Comparison of ENCODE assay signal across 19 mouse cellular contexts in the genomic region with DNA sequence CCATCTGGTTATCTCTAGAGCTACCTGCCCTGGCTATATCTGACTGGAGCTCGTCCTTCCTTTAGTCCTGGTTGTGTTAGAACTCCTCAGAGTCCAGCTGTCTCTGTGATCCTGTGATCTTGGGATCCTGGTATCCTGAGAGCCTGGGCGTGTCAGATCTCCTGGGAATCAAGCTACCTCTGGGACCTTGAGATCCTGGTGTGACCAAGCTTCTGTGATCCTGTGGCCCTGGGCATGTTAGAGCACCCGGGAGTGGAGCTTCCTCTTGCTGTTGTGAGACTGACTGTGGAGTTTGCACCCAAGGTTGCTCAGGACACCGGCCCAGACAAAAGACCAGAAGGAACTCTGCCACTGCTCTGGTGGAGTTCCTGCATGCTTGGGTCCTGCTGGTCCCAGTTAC.
"Had no signal": no experiment of that assay in that cellular context is flagged by ENCODE, and none has a peak within 500 bp of the region (broad histone marks: within the 10 kb centered on the region; RNA-seq: fewer than 3 reads in every experiment).

No protein-coding gene starts in this region.

- H3K4me2 ChIP-seq: lung, embryonic 14.5 days; midbrain, embryonic 12.5 days; neural tube, embryonic 12.5 days had no signal

- DNase-seq: lung, adult 18-20 months; lung, embryonic 14.5 days; lung, postnatal 10 days; lung, postnatal 4 days; midbrain, embryonic 14.5 days; retina, postnatal 1 day; right cerebral cortex, adult 18-20 months; right cerebral cortex, postnatal 25 days; right cerebral cortex, postnatal 4 days; spleen, adult 18-20 months; thymus, adult 18-20 months; thymus, postnatal 14 days; thymus, postnatal 36 days had no signal

- H3K36me3 ChIP-seq: midbrain, embryonic 10.5 days; midbrain, embryonic 12.5 days; neural tube, embryonic 12.5 days had no signal

- H3K4me3 ChIP-seq: midbrain, embryonic 10.5 days; midbrain, embryonic 12.5 days; myocyte; neural tube, embryonic 12.5 days had no signal

- H3K9me3 ChIP-seq: midbrain, embryonic 10.5 days; midbrain, embryonic 12.5 days; neural tube, embryonic 12.5 days had no signal

- ATAC-seq: midbrain, embryonic 16.5 days had no signal

- H3K9ac ChIP-seq: liver, embryonic 14.5 days; lung, embryonic 14.5 days; midbrain, embryonic 12.5 days; neural tube, embryonic 12.5 days had no signal

- H3K27me3 ChIP-seq: midbrain, embryonic 12.5 days; neural tube, embryonic 12.5 days had no signal

- H3K27ac ChIP-seq: liver, embryonic 14.5 days; midbrain, embryonic 10.5 days; midbrain, embryonic 12.5 days; neural tube, embryonic 12.5 days had no signal

- H3K4me1 ChIP-seq: midbrain, embryonic 10.5 days; midbrain, embryonic 12.5 days; neural tube, embryonic 12.5 days had no signal
